Mouse (Mus musculus) right cerebral cortex, postnatal 25 days (tissue): ENCODE measurements around the gene Col11a2.

Experiments
- DNase-seq: peaks from one replicate; pipeline ENCODE4 v3.0.0; 2022

The Col11a2 gene

GRCm38 (mm10) chr17:34072091-34072490 is 32.9 kb downstream of the Col11a2 start:
- no peak for DNase-seq

DNA sequence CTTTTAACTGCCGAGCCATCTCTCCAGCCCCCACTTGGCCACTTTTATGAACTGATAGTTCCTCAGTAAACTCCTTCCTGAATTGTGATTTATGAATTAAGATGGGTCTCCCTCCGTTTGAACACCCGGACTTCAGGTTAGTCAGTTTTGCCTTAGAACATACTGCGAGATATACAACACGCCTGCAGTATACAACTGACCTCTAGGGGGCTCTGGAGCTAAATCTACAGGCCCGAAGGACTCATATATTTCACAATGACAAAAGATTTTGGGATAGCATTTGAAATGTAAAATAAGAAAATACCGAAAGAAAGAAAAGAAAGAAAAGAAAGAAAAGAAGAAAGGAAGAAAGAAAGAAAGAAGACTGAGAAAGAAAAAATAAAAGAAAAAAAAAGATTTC is 36.0 kb downstream of the Col11a2 start:
- peak; percentile 21 for DNase-seq

- peak; percentile 40 for DNase-seq
Observed at GRCm38 (mm10) chr17:34077549-34077948, 38.3 kb downstream of the Col11a2 start.

GRCm38 (mm10) chr17:34078148-34078547 is 38.9 kb downstream of the Col11a2 start:
- no peak for DNase-seq

GRCm38 (mm10) chr17:34079002-34079401 is 39.8 kb downstream of the Col11a2 start:
- DNase-seq: no peak

GRCm38 (mm10) chr17:34079621-34080020 is 40.4 kb downstream of the Col11a2 start:
- peak; percentile 7 for DNase-seq

GRCm38 (mm10) chr17:34083104-34083503 is 43.9 kb downstream of the Col11a2 start:
- DNase-seq: no peak

GRCm38 (mm10) chr17:34087386-34087785 is 48.1 kb downstream of the Col11a2 start:
- no peak for DNase-seq

GRCm38 (mm10) chr17:34088124-34088523 is 48.9 kb downstream of the Col11a2 start:
- DNase-seq: no peak

DNA sequence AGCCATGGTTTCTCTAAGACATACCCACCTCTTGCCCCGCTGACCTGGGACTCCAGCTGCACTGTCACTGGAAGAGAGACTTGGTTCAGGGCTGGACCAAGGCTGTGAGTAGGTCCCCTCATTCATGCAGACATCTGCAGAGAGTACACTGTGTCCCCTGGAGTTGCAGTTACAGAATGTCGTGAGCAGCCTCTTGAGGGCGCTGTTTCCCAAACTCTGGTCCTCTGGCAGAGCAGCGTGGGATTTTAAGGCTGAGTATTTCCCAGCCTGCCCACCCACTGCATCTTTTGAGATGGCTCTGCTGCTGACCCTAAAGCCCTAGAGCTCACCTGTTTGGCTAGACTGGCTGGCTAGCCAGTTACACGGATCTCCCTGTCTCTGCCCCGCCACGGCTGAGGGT is 51.7 kb downstream of the Col11a2 start:
- no peak for DNase-seq

DNA sequence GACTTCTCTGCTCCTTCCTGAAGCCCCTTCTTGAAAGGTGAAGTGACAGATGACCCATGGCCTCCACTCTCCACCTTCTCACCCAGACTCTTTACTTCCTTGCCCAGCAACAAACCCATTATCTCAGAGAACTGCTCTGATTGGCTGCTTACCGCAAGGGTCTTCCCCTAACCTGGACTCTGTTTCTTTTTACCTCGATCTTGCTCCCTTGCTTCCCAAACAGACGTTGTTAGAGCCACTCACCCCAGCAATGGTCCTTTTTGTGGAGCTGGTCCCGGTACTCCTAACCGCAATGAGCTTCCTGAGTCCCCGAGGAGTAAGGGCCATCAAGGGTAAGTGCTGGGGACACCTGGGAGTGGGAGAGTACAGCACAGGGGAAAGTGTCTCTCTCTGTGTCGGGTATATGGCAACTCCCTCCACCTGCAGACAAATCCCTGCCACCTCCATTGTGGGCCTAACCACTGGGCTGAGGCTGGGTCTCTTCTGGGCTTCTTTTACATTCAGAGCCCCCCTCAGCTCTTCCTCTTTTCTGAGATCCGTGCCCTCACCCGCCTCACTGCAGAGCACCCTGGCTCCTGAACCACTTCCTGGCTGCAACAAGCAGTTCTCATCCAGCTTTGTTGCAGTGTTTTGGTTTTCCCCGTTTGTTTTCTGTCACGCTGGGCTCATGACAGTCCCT is 53.1 kb downstream of the Col11a2 start, which contains the start of gene H2-Oa:
Gene H2-Oa (plus strand): TSS at position 144 of the 679 bp plus-strand sequence.
- no peak for DNase-seq

DNA sequence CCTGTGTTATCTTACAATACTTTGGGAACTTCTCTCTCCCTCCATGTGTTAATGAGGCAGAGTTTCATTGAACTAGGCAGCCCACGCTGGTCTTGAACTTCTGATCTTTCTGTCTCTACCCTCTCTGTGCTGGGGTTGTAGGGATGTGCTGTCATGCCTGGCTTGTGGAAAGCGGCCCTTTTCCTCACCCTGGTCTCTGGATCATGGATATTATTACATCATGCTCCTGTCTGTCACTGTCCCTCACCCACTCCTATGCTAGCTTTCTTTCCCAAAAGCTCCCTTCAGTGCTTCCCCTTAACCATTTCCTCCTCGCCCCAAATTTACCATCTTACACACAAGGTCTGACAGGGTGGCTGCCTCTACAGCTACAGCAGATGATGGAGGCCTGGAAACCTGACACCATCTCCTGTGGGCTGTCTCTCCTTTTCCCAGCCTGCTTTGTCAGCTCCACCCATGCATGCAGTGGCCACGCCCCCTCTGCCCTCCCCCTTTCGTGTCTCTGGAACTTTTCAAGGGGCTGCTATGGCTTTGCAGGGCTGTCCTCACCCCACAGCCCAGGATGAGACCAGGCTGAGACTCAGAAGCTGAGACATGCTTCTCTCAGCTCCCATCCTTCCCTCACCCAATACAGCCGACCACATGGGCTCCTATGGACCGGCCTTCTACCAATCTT is 54.1 kb downstream of the Col11a2 start:
- no peak for DNase-seq

- DNase-seq: no peak
Observed at GRCm38 (mm10) chr17:34094283-34095035, 55.2 kb downstream of the Col11a2 start.

DNA sequence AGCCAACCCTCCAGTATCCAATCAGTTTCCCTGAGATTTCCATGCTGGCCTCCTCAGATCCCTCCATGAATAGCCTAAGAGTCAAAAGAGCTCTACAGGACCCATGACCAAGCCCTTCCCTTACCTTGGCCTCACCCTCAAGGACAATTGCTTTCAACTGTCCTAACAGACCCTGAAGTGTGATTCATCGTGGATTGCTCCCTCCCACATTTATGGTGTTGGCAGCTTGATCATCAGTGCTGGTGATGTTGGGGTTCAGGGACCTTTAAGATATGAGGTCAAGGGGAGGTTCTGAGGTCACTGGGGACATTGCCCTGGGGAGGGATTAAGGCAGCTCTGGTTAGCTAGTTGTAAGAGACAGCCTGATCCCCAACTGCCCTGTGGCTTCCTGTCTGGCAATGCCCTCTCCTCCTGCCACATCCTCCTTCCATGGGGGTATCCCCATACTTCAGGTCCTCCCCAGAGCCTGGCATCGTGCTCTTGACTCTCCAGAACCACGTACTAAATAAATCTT is 57.3 kb downstream of the Col11a2 start:
- no peak for DNase-seq

DNA sequence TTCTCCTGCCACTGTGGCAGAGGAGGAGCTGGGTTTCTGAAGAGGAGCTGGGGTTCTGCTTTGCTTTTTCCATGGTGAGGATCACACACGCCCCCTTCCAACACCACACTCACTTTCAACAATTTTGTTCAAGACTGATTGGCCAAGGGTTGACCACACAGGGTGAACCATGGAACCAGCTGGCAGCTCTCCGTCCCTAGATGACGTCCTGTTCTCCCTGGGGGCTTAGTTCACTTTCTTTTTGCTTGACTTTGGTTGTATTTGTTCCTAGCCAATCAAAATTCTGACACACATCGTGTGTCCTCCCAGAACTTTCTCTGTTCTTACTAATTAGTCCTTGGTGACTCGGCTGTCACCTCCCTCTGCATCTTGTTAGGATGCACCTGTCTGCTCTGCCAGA is 58.0 kb downstream of the Col11a2 start:
- no peak for DNase-seq

DNA sequence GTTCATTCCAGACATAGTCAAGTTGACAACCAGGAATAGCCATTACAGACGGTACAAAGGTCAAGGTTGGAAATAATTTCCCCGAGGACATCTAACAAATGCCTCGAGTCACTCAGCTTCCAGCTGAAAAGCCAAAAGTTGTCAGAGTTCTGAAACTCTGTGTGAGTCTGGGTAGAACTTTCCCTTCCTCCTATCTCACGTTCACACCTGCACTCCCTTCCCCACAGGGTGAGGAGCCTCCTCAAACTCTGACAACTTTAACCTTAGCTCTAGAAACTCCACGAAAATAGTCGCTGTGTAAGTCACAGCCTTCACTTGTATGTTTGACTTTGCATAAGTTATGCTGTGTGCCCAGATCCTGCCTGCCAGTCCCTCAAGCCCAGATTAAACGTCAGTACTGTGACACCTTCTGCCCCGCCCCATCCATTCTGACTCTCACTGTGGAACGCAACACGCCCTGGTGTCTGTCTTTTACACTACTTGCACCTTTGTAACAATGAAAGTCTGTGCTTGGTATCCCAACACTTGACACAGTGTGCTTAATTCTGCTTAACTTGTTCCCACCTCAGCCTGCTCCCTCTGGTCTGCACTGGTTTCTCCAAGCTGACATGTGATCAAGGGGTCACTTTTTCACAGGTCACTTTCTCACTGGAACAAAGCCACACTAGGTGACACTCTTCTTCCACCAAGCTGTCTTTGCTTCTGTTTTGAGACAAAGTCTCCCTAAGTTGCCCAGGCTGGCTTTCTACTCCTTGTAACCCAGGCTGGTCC is 59.7 kb downstream of the Col11a2 start:
- no peak for DNase-seq

DNA sequence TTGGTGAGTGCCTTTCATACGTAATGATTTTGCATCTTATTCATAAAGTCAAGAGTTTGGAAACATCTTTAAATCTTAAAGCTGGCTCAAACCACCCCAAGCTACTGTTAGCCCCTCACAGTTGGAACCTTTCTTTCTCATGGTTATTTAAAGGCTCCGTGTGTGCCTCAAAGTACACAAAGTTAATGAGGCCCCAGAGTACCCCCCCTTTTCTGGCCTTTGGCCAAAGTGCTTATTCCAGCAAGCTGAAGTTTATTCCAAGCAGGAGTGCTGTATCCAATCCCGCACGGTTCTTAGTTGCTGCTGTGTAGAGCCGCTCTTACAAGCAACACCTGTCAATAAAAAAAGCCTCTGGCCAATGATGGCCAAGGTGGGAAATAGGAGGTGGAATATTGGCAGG is 60.3 kb downstream of the Col11a2 start:
- DNase-seq: no peak

DNA sequence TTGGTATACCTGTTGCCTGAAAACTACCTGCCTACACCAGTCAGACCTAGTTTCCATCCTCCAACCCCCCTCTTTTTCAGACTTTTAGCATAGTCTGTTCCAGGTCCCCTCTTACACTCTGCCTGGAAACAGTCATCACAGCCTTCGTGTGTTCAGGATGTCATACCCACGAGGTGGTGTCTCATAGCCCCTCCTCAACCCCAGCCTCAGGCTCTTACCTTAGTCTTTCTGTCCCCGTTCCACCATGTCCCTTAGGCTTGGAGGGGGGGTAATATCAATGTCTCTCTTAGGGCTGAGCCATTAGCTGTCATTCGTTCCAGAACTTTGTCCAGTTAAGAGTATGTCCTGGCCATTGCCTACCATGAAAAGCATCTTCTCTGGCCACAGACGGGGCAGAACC is 61.9 kb downstream of the Col11a2 start:
- no peak for DNase-seq

DNA sequence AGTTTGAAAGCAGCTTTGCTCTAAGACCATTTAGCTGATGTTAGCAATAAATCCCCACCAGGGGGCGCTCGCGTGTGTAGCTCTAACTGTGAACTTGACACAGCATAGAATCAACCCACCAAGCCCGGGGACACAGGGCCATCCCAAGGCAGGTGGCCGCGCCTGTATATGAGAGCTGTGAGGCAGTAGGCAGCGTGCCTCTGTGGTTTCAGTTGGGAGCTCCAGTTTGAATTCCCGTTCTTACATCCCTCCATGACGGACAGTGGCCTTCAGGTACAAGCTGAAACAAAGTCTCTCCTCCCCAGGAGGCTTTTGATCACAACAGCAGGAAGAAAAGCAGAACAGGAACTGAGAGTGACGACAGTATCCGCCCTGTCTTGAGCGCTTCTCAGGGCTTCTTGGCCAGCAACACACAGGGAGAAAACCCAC is 62.4 kb downstream of the Col11a2 start:
- DNase-seq: peak; percentile 79

GRCm38 (mm10) chr17:34102831-34103230 is 63.6 kb downstream of the Col11a2 start:
- no peak for DNase-seq

- no peak for DNase-seq
Observed at GRCm38 (mm10) chr17:34104804-34105203, 65.6 kb downstream of the Col11a2 start.

- DNase-seq: no peak
Observed at GRCm38 (mm10) chr17:34106555-34106954, 67.3 kb downstream of the Col11a2 start.
